Mouse (Mus musculus): ENCODE results near the gene Fads3.
A peak's percentile ranks its signal among the peaks of the same experiment; 100 is the strongest.

Fads3 gene

DNA sequence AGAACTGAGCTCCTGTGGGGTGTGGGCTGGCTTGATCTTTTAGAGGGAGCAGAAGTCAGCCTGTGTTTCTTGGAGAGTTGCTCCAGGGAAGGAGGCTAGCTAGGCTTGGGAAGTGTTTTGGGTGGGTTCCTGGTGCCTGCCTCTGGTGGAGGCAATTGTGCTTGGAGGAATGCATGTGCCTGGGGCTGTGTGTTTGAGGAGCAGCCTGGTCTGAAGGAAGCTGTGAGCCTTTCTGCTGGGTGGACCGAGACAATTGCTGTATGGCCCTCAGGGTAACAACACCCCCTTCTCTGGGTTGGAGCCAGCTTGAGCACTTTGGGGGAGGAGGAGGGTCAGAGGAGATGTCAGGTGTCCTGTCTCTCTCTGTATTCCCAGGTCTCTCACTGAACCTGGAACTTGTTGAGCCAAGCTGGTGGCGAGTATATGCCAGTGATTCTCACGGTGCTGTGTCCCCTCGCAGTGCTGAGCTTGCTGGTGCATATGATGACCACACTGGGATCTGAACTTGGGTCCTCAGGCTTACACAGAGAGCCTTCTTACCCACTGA lies 22.1 kb upstream of the Fads3 start:
- DNase-seq (ENCODE audit: low read depth in 2 of 2, low spot score in 2 of 2), result no peak

GRCm38 (mm10) chr19:10021981-10022380 lies 19.4 kb upstream of the Fads3 start:
- DNase-seq (ENCODE audit: low read depth in 2 of 2, low spot score in 2 of 2), result no peak

DNA sequence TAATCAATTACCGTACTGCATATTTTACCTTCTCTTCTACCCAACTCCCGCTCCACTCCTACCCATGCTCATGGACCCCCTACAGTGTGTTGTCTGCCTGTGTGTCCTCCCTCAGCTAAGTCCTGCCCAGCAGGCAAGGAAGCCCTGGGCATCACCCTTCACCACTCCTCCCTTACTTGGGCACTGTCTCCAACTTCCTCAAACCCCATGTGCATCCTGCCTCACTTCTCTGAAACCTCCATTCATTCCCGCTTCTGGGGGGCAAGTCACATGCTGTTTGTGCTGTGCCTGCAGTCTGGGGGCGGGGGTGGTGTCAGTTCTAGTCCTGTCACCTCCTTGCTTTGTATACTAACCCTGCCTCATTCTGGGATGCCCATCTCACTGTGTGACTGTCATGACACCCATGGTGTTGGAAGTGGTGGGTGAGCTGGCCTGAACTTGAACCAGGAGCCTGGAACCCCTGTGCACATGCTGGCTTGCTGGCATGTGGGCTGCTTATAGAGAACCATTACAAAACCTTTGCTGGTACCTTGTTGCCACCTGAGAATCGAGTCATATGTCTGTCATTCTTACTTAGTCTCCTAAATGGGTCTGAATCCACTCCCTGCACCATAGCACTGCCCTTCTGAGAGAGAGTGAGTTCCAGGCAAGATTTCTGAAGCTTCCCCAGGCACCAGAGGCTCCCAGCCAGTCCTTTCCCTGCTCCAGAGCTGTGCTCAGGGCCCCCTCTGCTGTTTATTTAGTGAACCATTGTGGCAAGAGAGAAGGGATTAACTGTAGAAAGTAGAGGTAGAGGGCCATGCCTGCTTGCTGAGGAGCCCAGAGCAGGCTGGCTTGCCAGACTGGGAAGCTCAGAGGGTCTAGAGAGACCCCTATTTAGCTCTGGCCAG lies 18.7 kb upstream of the Fads3 start:
- DNase-seq (ENCODE audit: low read depth in 2 of 2, low spot score in 2 of 2), result no peak

GRCm38 (mm10) chr19:10023304-10023758 lies 18.0 kb upstream of the Fads3 start:
- DNase-seq (ENCODE audit: low read depth in 2 of 2, low spot score in 2 of 2), result no peak

DNA sequence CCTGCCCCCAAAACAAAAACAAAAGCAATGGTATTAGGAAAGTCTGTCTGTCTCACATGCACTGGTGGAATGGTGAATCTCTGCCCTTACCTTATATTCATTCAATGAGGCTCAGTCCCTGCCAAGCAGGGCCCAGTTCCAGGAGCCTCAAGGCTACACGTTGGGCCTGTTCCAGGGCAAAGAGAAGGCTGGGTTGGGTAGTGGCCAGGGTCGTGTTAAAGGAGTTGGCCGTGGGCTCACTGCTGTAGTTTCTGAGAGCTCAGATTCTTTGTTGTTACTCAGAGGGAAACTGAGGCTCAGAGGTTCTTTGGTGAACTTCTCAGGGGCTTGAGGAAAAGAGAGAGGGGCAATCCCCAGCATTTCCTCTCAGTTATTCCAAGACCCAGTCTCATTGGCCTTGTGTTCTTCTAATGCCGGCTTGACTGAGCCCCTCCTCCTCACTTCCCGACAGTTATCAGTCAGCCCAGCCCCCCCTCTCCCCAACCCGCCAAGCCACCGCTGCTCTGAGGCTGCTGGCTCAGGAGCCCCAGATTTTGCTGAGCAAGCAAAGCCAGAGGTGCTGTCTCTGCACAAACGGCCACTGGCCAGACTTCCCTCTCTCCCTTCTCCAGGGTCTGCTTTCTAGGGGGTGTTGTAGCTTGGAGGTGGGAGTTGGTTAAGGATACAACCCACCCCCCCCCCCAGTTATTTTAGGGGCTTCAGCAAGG lies 16.0 kb upstream of the Fads3 start:
- no peak for DNase-seq (ENCODE audit: low read depth in 2 of 2, low spot score in 2 of 2)

GRCm38 (mm10) chr19:10029746-10030145 lies 11.6 kb upstream of the Fads3 start:
- DNase-seq (ENCODE audit: low read depth in 2 of 2, low spot score in 2 of 2), result no peak

DNA sequence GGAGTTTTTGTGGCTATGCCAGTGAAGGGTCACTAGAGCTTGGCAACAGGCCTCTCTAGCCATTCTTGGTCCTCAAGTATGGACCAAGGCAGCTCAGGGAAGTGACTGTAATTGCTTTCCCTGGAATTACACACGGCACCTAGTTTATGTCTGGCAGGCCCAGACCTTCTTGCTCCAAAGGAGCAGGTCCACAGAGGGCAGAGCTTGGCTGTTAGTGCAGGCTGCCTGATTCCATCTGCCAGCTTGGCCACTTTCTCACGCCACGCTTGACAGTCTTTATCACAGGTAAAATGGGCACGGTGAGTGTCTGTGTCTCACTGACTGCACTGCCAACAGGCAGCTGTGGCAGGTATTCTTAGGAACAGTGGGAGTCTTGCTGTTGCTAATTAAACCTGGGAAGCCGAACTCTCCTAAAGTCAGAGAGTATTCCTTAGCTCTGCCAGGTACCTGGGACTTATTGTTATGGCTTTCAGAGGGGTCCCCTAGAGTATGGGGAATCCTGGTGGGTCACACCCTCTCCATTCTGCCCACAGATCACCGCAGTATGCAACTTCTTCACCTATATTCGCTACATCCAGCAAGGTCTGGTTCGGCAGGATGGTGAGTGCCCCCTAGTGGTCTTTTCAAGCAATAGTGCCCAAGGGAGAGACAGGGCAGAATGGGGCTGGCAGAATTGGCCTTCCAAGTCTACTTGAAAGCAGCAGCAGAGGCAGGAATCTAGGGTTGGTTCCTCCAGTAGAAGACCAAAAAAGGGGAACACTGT lies 8.0 kb upstream of the Fads3 start:
- peak; percentile 33 to 56 for DNase-seq (ENCODE audit: low read depth in 2 of 2, low spot score in 2 of 2)

- DNase-seq (ENCODE audit: low read depth in 2 of 2, low spot score in 2 of 2), result no peak
Observed at GRCm38 (mm10) chr19:10034356-10034755, 7.0 kb upstream of the Fads3 start.

- peak; percentile 57 to 76 for DNase-seq (ENCODE audit: low read depth in 2 of 2, low spot score in 2 of 2)
Observed at GRCm38 (mm10) chr19:10034785-10035447, 6.5 kb upstream of the Fads3 start.

DNA sequence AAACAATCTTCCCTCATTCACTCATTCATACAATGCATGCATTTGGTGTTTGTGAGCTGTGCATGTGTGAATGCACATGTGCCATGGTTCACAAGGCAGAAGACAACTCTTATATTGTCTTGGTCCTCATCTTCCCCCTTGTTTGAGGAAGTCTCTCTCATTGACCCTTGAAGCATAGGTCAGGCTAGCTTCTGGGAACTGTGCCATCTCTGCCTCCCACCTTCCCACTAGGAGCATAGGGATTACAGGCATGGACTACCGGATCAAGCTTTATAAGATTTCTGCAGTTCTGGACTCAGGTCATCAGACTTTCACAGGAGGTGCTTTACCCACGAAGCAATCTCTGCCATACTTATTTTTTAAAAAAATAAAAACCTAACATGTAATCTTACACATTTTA lies 3.8 kb upstream of the Fads3 start:
- DNase-seq (ENCODE audit: low read depth in 2 of 2, low spot score in 2 of 2), result no peak

- DNase-seq (ENCODE audit: low read depth in 2 of 2, low spot score in 2 of 2), result no peak
Observed at GRCm38 (mm10) chr19:10038364-10038763, 3.0 kb upstream of the Fads3 start.

GRCm38 (mm10) chr19:10038910-10039309 lies 2.5 kb upstream of the Fads3 start:
- DNase-seq (ENCODE audit: low read depth in 2 of 2, low spot score in 2 of 2), result no peak

GRCm38 (mm10) chr19:10039615-10040014 lies 1.8 kb upstream of the Fads3 start:
- no peak for DNase-seq (ENCODE audit: low read depth in 2 of 2, low spot score in 2 of 2)

DNA sequence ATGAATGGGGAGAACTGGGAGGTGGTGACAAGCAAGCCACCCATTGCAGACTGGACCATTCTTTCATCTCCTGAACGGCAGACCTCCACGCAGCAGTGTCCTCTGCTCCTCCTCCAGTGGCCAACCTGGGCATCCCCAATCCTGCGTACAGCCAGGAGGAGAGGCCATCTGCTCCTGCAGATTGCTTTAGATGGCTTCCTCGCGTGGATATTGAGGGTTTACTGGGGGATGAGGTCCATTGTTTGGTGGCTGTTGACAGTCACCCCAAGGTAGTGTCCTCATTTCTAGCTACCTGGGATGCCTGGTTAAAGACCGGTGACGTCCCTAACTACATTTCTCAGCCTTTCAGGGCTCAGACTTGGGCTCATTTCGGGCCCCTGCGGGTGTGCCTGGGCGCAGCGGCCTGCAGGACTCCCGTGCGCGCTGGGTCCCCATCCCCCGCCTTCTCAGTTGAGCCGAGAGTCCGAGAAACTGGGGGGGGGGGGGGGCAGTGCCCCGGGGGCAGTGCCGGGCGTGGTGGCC lies 442 bp upstream of the Fads3 start:
- no peak for DNase-seq (ENCODE audit: low read depth in 2 of 2, low spot score in 2 of 2)

DNA sequence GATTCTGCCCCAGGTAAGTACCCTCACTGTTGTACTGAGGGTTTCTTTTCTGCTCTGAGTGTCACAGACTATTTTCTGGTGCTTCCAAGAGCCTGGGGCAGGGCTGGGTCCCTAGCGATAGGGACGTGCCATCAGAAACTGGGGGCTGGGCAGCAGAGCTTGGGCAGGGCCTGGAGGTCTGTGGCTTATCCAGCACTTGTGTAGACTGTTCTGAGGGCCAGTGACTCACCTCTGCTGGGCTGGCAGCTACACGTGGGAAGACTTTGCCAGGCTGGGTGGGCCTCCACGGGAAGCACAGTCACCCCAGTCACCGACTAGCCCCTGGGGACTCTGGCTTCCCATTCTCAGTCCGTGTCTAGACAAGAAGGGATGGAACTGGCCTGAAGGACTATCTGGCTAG lies 863 bp downstream of the Fads3 start:
- DNase-seq (ENCODE audit: low read depth in 2 of 2, low spot score in 2 of 2), result no peak

- no peak for DNase-seq (ENCODE audit: low read depth in 2 of 2, low spot score in 2 of 2)
Observed at GRCm38 (mm10) chr19:10042816-10043215, 1.4 kb downstream of the Fads3 start.

GRCm38 (mm10) chr19:10043643-10044042 lies 2.3 kb downstream of the Fads3 start:
- no peak for DNase-seq (ENCODE audit: low read depth in 2 of 2, low spot score in 2 of 2)

GRCm38 (mm10) chr19:10045707-10046106 lies 4.3 kb downstream of the Fads3 start:
- no peak for DNase-seq (ENCODE audit: low read depth in 2 of 2, low spot score in 2 of 2)

GRCm38 (mm10) chr19:10046346-10046745 lies 5.0 kb downstream of the Fads3 start:
- DNase-seq (ENCODE audit: low read depth in 2 of 2, low spot score in 2 of 2), result no peak

- no peak for DNase-seq (ENCODE audit: low read depth in 2 of 2, low spot score in 2 of 2)
Observed at GRCm38 (mm10) chr19:10046983-10047382, 5.6 kb downstream of the Fads3 start.

GRCm38 (mm10) chr19:10049533-10049932 lies 8.2 kb downstream of the Fads3 start:
- DNase-seq (ENCODE audit: low read depth in 2 of 2, low spot score in 2 of 2), result no peak
